Mouse (Mus musculus) heart, adult 11 months (tissue): ENCODE results near the gene Ndufs7.

ENCODE experiments used
- DNase-seq: peaks from one replicate; pipeline ENCODE4 v3.0.0; 2022

The Ndufs7 gene

GRCm38 (mm10) chr10:80262776-80263365, 13.9 kb downstream of the Ndufs7 start:
- DNase-seq, result peak; percentile 94

GRCm38 (mm10) chr10:80264341-80265148, 15.6 kb downstream of the Ndufs7 start:
- peak; percentile 100 for DNase-seq

GRCm38 (mm10) chr10:80265149-80265486, 16.2 kb downstream of the Ndufs7 start:
- no peak for DNase-seq

GRCm38 (mm10) chr10:80270099-80270498, 21.2 kb downstream of the Ndufs7 start:
- DNase-seq, result no peak

- peak; percentile 94 for DNase-seq
Measured at GRCm38 (mm10) chr10:80270734-80271181, 21.8 kb downstream of the Ndufs7 start.

GRCm38 (mm10) chr10:80271186-80271843, 22.4 kb downstream of the Ndufs7 start:
- peak; percentile 94 for DNase-seq

- no peak for DNase-seq
Measured at GRCm38 (mm10) chr10:80271870-80272585, 23.1 kb downstream of the Ndufs7 start.

- peak; percentile 94 for DNase-seq
Measured at GRCm38 (mm10) chr10:80273847-80274246, 24.9 kb downstream of the Ndufs7 start.

- no peak for DNase-seq
Measured at GRCm38 (mm10) chr10:80276238-80276637, 27.3 kb downstream of the Ndufs7 start.

GRCm38 (mm10) chr10:80278390-80278789, 29.5 kb downstream of the Ndufs7 start:
- no peak for DNase-seq

- peak; percentile 93 for DNase-seq
Measured at GRCm38 (mm10) chr10:80279273-80279672, 30.4 kb downstream of the Ndufs7 start.

GRCm38 (mm10) chr10:80281304-80281703, 32.4 kb downstream of the Ndufs7 start:
- DNase-seq, result peak; percentile 98

- DNase-seq, result no peak
Measured at GRCm38 (mm10) chr10:80281921-80282371, 33.0 kb downstream of the Ndufs7 start.

- DNase-seq, result no peak
Measured at GRCm38 (mm10) chr10:80282481-80283441, 33.8 kb downstream of the Ndufs7 start.

GRCm38 (mm10) chr10:80285222-80286070, 36.5 kb downstream of the Ndufs7 start:
- no peak for DNase-seq

- DNase-seq, result no peak
Measured at GRCm38 (mm10) chr10:80288097-80288496, 39.2 kb downstream of the Ndufs7 start.

- no peak for DNase-seq
Measured at GRCm38 (mm10) chr10:80288657-80289056, 39.7 kb downstream of the Ndufs7 start.

GRCm38 (mm10) chr10:80292251-80293146, 43.6 kb downstream of the Ndufs7 start, which contains the start of gene Rps15:
Gene Rps15, plus strand, starts transcription at chr10:80292453.
- DNase-seq, result peak; percentile 99

- DNase-seq, result no peak
Measured at GRCm38 (mm10) chr10:80293325-80293724, 44.4 kb downstream of the Ndufs7 start.

- no peak for DNase-seq
Measured at GRCm38 (mm10) chr10:80294311-80294710, 45.4 kb downstream of the Ndufs7 start.
